Mouse (Mus musculus) CH12.LX (cell line): ENCODE measurements around the gene Zkscan14. TPM values are rescaled to one million over a fixed set of nuclear protein-coding genes. Genes with fewer than 3 reads are reported as not detected.

ENCODE experiments used
- DNase-seq: peaks from one replicate; pipeline ENCODE4 v3.0.0-alpha.2; 2013; ENCODE audit errors: extremely low read depth
- H3K27ac ChIP-seq: 2 replicates; pipeline ENCODE4 v1.5.1; 2012; ENCODE audit warnings: low read depth, mild to moderate bottlenecking, control low read depth, moderate library complexity; ENCODE audit not compliant: insufficient read depth
- H3K27me3 ChIP-seq: replicated peaks from 2 replicates; pipeline ENCODE3; 2012; ENCODE audit warnings: inconsistent platforms
- H3K36me3 ChIP-seq, 2 experiments: replicated peaks in 1 of 2; 2 replicates each; pipeline versions ENCODE3 to v1.6.1; 2012; ENCODE audit warnings: inconsistent platforms in 1 of 2, low read length in 1 of 2, mild to moderate bottlenecking in 1 of 2, mixed read lengths in 1 of 2, moderate library complexity in 1 of 2; ENCODE audit not compliant: control insufficient read depth in 1 of 2, insufficient read depth in 1 of 2
- H3K4me1 ChIP-seq, 2 experiments: 2 replicates each; pipeline ENCODE4 v1.6.1; 2012; ENCODE audit warnings: inconsistent platforms in 1 of 2, moderate library complexity in 1 of 2; ENCODE audit not compliant: insufficient read depth in 2 of 2, control insufficient read depth in 1 of 2
- H3K4me2 ChIP-seq: 2 replicates; pipeline ENCODE4 v1.6.1; 2012; ENCODE audit warnings: low read depth, mild to moderate bottlenecking, control low read depth; ENCODE audit not compliant: poor library complexity, insufficient read depth, severe bottlenecking
- H3K4me3 ChIP-seq, 3 experiments: fragments of 150-350 bp in 1 of 3; sonication (generic) in 1 of 3; replicated peaks in 1 of 3; 2 replicates each; pipeline versions ENCODE3 to v1.5.1; 2011 to 2012; ENCODE audit warnings: low read depth in 2 of 3, low read length in 2 of 3, mild to moderate bottlenecking in 2 of 3, moderate library complexity in 2 of 3, control low read depth in 1 of 3, improper control_type of control experiment in 1 of 3, inconsistent platforms in 1 of 3, mixed read lengths in 1 of 3; ENCODE audit not compliant: poor library complexity in 1 of 3
- H3K79me2 ChIP-seq: replicated peaks from 2 replicates; pipeline ENCODE4 v1.6.1; 2012; ENCODE audit warnings: mild to moderate bottlenecking, moderate library complexity; ENCODE audit not compliant: control insufficient read depth, poor library complexity, insufficient read depth, severe bottlenecking; ENCODE audit errors: extremely low read depth
- H3K9ac ChIP-seq: 2 replicates; pipeline ENCODE4 v1.6.1; 2012; ENCODE audit warnings: low read depth, mild to moderate bottlenecking, control low read depth, moderate library complexity; ENCODE audit not compliant: insufficient read depth
- H3K9me3 ChIP-seq: replicated peaks from 2 replicates; pipeline ENCODE3; 2012; ENCODE audit warnings: low read length, inconsistent platforms, mixed read lengths
- CHD1 ChIP-seq: IDR thresholded peaks from 2 replicates; pipeline ENCODE4 v1.6.1; 2012; ENCODE audit warnings: low read depth, low read length, improper control_type of control experiment, inconsistent platforms
- CHD2 ChIP-seq: IDR thresholded peaks from 2 replicates; pipeline ENCODE4 v1.6.1; 2011; ENCODE audit warnings: low read length, improper control_type of control experiment
- CTCF ChIP-seq, 2 experiments: IDR thresholded peaks in 1 of 2; conservative IDR thresholded peaks in 1 of 2; 2 replicates each; pipeline ENCODE4 v1.5.1; 2011 to 2012; ENCODE audit warnings: low read depth in 2 of 2, low read length in 2 of 2, improper control_type of control experiment in 1 of 2, inconsistent platforms in 1 of 2, mild to moderate bottlenecking in 1 of 2, moderate library complexity in 1 of 2
- E2F4 ChIP-seq: IDR thresholded peaks from 2 replicates; pipeline ENCODE4 v1.6.1; 2011; ENCODE audit warnings: low read depth, low read length, improper control_type of control experiment; ENCODE audit not compliant: insufficient replicate concordance
- ELF1 ChIP-seq: IDR thresholded peaks from 2 replicates; pipeline ENCODE4 v1.6.1; 2014; ENCODE audit warnings: low read depth, mild to moderate bottlenecking, inconsistent platforms, low read length, improper control_type of control experiment
- ETS1 ChIP-seq: conservative IDR thresholded peaks from 2 replicates; pipeline ENCODE4 v1.6.1; 2012; ENCODE audit warnings: low read depth, mild to moderate bottlenecking, inconsistent platforms, low read length, improper control_type of control experiment, moderate library complexity
- GABPA ChIP-seq: IDR thresholded peaks from 2 replicates; pipeline ENCODE4 v1.6.1; 2012; ENCODE audit warnings: low read depth, low read length, improper control_type of control experiment, inconsistent platforms; ENCODE audit not compliant: insufficient replicate concordance
- HCFC1 ChIP-seq: IDR thresholded peaks from 2 replicates; pipeline ENCODE4 v1.6.1; 2012; ENCODE audit warnings: low read depth, mild to moderate bottlenecking, inconsistent platforms, low read length, improper control_type of control experiment
- JUND ChIP-seq: conservative IDR thresholded peaks from 2 replicates; pipeline ENCODE4 v1.6.1; 2011; ENCODE audit warnings: low read depth, low read length, improper control_type of control experiment
- KAT2A ChIP-seq: IDR thresholded peaks from 2 replicates; pipeline ENCODE4 v1.6.1; 2012; ENCODE audit warnings: low read length, improper control_type of control experiment, inconsistent platforms; ENCODE audit not compliant: insufficient replicate concordance
- MAFK ChIP-seq: IDR thresholded peaks from 2 replicates; pipeline ENCODE4 v1.6.1; 2011; ENCODE audit warnings: low read length, improper control_type of control experiment; ENCODE audit not compliant: insufficient replicate concordance
- MYC ChIP-seq: IDR thresholded peaks from 2 replicates; pipeline ENCODE4 v1.6.1; 2011; ENCODE audit warnings: low read depth, mild to moderate bottlenecking, improper control_type of control experiment, low read length
- NRF1 ChIP-seq: IDR thresholded peaks from 2 replicates; pipeline ENCODE4 v1.6.1; 2014; ENCODE audit warnings: low read depth, mild to moderate bottlenecking, inconsistent platforms, low read length, improper control_type of control experiment, moderate library complexity
- POLR2A ChIP-seq: IDR thresholded peaks from 2 replicates; pipeline ENCODE4 v1.6.1; 2011; ENCODE audit warnings: low read depth, mild to moderate bottlenecking, improper control_type of control experiment, low read length
- POLR2AphosphoS2 ChIP-seq: IDR thresholded peaks from 2 replicates; pipeline ENCODE4 v1.6.1; 2011; ENCODE audit warnings: low read depth, low read length, improper control_type of control experiment
- RAD21 ChIP-seq: IDR thresholded peaks from 2 replicates; pipeline ENCODE4 v1.6.1; 2011; ENCODE audit warnings: low read depth, mild to moderate bottlenecking, low read length, improper control_type of control experiment, moderate library complexity
- TBP ChIP-seq: conservative IDR thresholded peaks from 2 replicates; pipeline ENCODE4 v1.6.1; 2011; ENCODE audit warnings: low read depth, low read length, improper control_type of control experiment
- USF1 ChIP-seq: IDR thresholded peaks from 2 replicates; pipeline ENCODE4 v1.6.1; 2014; ENCODE audit warnings: low read depth, mild to moderate bottlenecking, inconsistent platforms, low read length, improper control_type of control experiment
- USF2 ChIP-seq: conservative IDR thresholded peaks from 2 replicates; pipeline ENCODE4 v1.6.1; 2011; ENCODE audit warnings: low read depth, low read length, improper control_type of control experiment
- ZC3H11A ChIP-seq: IDR thresholded peaks from 2 replicates; pipeline ENCODE4 v1.6.1; 2012; ENCODE audit warnings: low read depth, mild to moderate bottlenecking, inconsistent platforms, low read length, improper control_type of control experiment
- ZKSCAN1 ChIP-seq: IDR thresholded peaks from 2 replicates; pipeline ENCODE4 v1.6.1; 2012; ENCODE audit warnings: low read depth, inconsistent platforms, low read length, improper control_type of control experiment, borderline replicate concordance
- dilution Hi-C: fragments of 300-500 bp; cut with MboI; formaldehyde crosslinking; loops from 2 replicates; pipeline ENCODE4 v1.14.3; 2020; ENCODE audit warnings: low sequenced_read_pairs; ENCODE audit not compliant: extremely low pct_unique_long_range_greater_than_20kb, extremely low pct_ligation_motif_present
- in situ Hi-C: fragments of 300-500 bp; cut with MboI; formaldehyde crosslinking; loops from 3 replicates; pipeline ENCODE4 v1.14.3; 2019; ENCODE audit warnings: low sequenced_read_pairs, low pct_ligation_motif_present, low pct_unique_long_range_greater_than_20kb, mixed read lengths
- polyA plus RNA-seq: library from polyadenylated mRNA; unstranded; fragments of >175 nt; gene quantifications from 2 replicates; pipeline ENCODE4 v1.2.1, GENCODE M21; 2012; ENCODE audit warnings: low read depth; ENCODE audit not compliant: insufficient read length
- total RNA-seq, 2 experiments: library from RNA; depleted of rRNA; stranded (reverse); fragments of 300-350 nt in 1 of 2; fragments of >200 nt in 1 of 2; gene quantifications; 2 replicates each; pipeline ENCODE4 v1.2.3; 2012 to 2014

Zkscan14 gene
- total and polyA plus RNA-seq, 3 experiments = 10.1 to 12.1 (median 10.7) TPM

GRCm38 (mm10) chr5:145166536-145167305, 34.9 kb downstream of the Zkscan14 start, which contains the start of the genes Ptcd1 and Cpsf4 (continued):
- TF ChIP-seq ETS1 = no peak; the same call in 1 of the 2 replicates
- peak; percentile 94 for TF ChIP-seq HCFC1

- Histone ChIP-seq H3K4me2 (no peak overlapping the region), H3K27me3 (no peaks in the 10 kb centered on the region), H3K27ac (no peak overlapping the region), H3K9me3 (no peaks in the 10 kb centered on the region), H3K9ac (no peak overlapping the region), H3K4me3 (no peak overlapping the region), H3K4me1 (peaks cover 4 to 19% of the 10 kb centered on the region in 2 experiments), H3K79me2 (peaks cover 37% of the 10 kb centered on the region), H3K36me3 (peaks cover 36 to 54% of the 10 kb centered on the region in 2 experiments)
- in situ Hi-C loops (no loop called here), dilution Hi-C loops (no loop called here)
- TF ChIP-seq E2F4 = no peak
- TF ChIP-seq GABPA = no peak
- TF ChIP-seq CTCF (conservative IDR thresholded peaks at IDR 0.05 in 1 of 2, IDR thresholded peaks at IDR 0.05 in 1 of 2; ENCODE audit: low read depth in 2 of 2, low read length in 2 of 2) = no peak
- TF ChIP-seq MAFK = no peak
- no peak for TF ChIP-seq TBP
- no peak for TF ChIP-seq POLR2AphosphoS2
- no peak for TF ChIP-seq USF1
- TF ChIP-seq JUND = no peak
- TF ChIP-seq NRF1 = no peak
- TF ChIP-seq ZC3H11A = no peak
- no peak for TF ChIP-seq POLR2A
- no peak for TF ChIP-seq CHD2
- no peak for TF ChIP-seq CHD1
- TF ChIP-seq USF2 = no peak
- no peak for TF ChIP-seq ETS1
- no peak for TF ChIP-seq ZKSCAN1
- no peak for TF ChIP-seq KAT2A
- TF ChIP-seq MYC = no peak
- TF ChIP-seq, all 38 proteins: peak for 0
- no peak for DNase-seq
These were observed 36.5 kb downstream of the Zkscan14 start for GRCm38 (mm10) chr5:145165184-145165583.

DNA sequence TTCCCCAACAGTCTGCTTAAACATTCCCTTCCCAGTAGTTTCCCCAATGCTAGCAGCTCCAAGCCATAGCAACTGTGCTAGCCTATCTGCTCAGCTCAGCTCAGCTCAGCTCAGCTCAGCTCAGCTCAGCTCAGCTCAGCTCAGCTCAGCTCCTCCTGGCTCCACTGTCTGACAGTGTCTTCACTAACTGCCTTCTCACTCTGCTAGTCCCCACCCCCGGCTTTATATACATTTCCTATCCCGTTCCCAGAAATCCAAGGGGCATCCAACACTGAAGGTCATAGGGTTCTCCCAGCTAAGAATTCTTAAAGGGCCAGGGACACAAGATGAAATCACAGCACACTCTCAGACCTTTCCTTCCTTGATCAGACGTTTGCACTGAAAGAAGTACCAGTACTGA, 37.0 kb downstream of the Zkscan14 start:
- no peak overlapping the region for H3K4me3 ChIP-seq
- TF ChIP-seq RAD21 (no peak), ELF1 (no peak)
- TF ChIP-seq, all 38 proteins: peak for 0
- DNase-seq = no peak
- Histone ChIP-seq H3K79me2 (peaks cover 34% of the 10 kb centered on the region), H3K4me2 (no peak overlapping the region), H3K27ac (no peak overlapping the region), H3K36me3 (peaks cover 41 to 56% of the 10 kb centered on the region in 2 experiments), H3K4me1 (peaks cover 4 to 16% of the 10 kb centered on the region in 2 experiments), H3K9ac (no peak overlapping the region), H3K27me3 (no peaks in the 10 kb centered on the region), H3K9me3 (no peaks in the 10 kb centered on the region)
- in situ Hi-C loops = no loop called here
- dilution Hi-C loops = no loop called here
